Mouse (Mus musculus) myocyte (in vitro differentiated cells): ENCODE measurements around the gene Polr2b. TPM values are rescaled to one million over a fixed set of nuclear protein-coding genes. Genes with fewer than 3 reads are reported as not detected.
A peak's percentile ranks its signal among the peaks of the same experiment; 100 is the strongest.

Experiments
- H3K27me3 ChIP-seq: one replicate; pipeline ENCODE4 v1.6.1; 2011; ENCODE audit not compliant: control insufficient read depth, insufficient read depth, insufficient read length
- H3K36me3 ChIP-seq: one replicate; pipeline ENCODE4 v1.6.1; 2011; ENCODE audit not compliant: control insufficient read depth, insufficient read depth
- H3K4me2 ChIP-seq: one replicate; pipeline ENCODE4 v1.6.1; 2011; ENCODE audit warnings: low read depth, control low read depth
- H3K4me3 ChIP-seq: one replicate; pipeline ENCODE4 v1.5.1; 2011; ENCODE audit warnings: mild to moderate bottlenecking, control low read depth, moderate library complexity
- H3K79me2 ChIP-seq: one replicate; pipeline ENCODE4 v1.6.1; 2011; ENCODE audit not compliant: control insufficient read depth, insufficient read depth
- H3ac ChIP-seq: one replicate; pipeline ENCODE4 v1.6.1; 2011; ENCODE audit not compliant: control insufficient read depth, insufficient read length
- CEBPB ChIP-seq: IDR thresholded peaks from 2 replicates; pipeline ENCODE4 v1.6.1; 2011; ENCODE audit warnings: mild to moderate bottlenecking, moderate library complexity; ENCODE audit not compliant: poor library complexity, insufficient read depth, severe bottlenecking
- E2F4 ChIP-seq: IDR thresholded peaks from one replicate; pipeline ENCODE4 v1.6.1; 2011; ENCODE audit warnings: mild to moderate bottlenecking, control low read depth, moderate library complexity; ENCODE audit not compliant: insufficient read depth
- MAX ChIP-seq: IDR thresholded peaks from one replicate; pipeline ENCODE4 v1.6.1; 2011; ENCODE audit warnings: low read depth, mild to moderate bottlenecking, control low read depth
- MYOD1 ChIP-seq, 3 experiments: IDR thresholded peaks; one replicate each; pipeline ENCODE4 v1.6.1; 2011; ENCODE audit warnings: control low read depth in 2 of 3, low read depth in 2 of 3, mild to moderate bottlenecking in 2 of 3, moderate library complexity in 1 of 3; ENCODE audit not compliant: insufficient read length in 2 of 3, control insufficient read depth in 1 of 3
- MYOG ChIP-seq, 3 experiments: IDR thresholded peaks; one replicate each; pipeline ENCODE4 v1.6.1; 2011; ENCODE audit warnings: control low read depth in 2 of 3, low read depth in 2 of 3, mild to moderate bottlenecking in 2 of 3; ENCODE audit not compliant: insufficient read length in 2 of 3, control insufficient read depth in 1 of 3, insufficient read depth in 1 of 3
- POLR2A ChIP-seq: IDR thresholded peaks from one replicate; pipeline ENCODE4 v1.6.1; 2011; ENCODE audit warnings: low read depth, mild to moderate bottlenecking, control low read depth, moderate library complexity; ENCODE audit not compliant: insufficient read length
- POLR2AphosphoS2 ChIP-seq: IDR thresholded peaks from one replicate; pipeline ENCODE4 v1.6.1; 2011; ENCODE audit warnings: low read depth, control low read depth; ENCODE audit not compliant: insufficient read length
- REST ChIP-seq: IDR thresholded peaks from one replicate; pipeline ENCODE4 v1.6.1; 2011; ENCODE audit warnings: mild to moderate bottlenecking, control low read depth, moderate library complexity; ENCODE audit not compliant: insufficient read depth, insufficient read length
- SRF ChIP-seq: IDR thresholded peaks from one replicate; pipeline ENCODE4 v1.6.1; 2011; ENCODE audit warnings: low read depth; ENCODE audit not compliant: control insufficient read depth, insufficient read length
- TCF12 ChIP-seq: IDR thresholded peaks from one replicate; pipeline ENCODE4 v1.6.1; 2011; ENCODE audit warnings: mild to moderate bottlenecking, control low read depth; ENCODE audit not compliant: poor library complexity, insufficient read depth, severe bottlenecking
- TCF3 ChIP-seq: IDR thresholded peaks from one replicate; pipeline ENCODE4 v1.6.1; 2011; ENCODE audit warnings: low read depth, control low read depth; ENCODE audit not compliant: insufficient read length
- USF1 ChIP-seq: IDR thresholded peaks from one replicate; pipeline ENCODE4 v1.6.1; 2011; ENCODE audit warnings: low read depth, mild to moderate bottlenecking, control low read depth, moderate library complexity
- polyA plus RNA-seq: library from polyadenylated mRNA; unstranded; fragments of >200 nt; fragmentation: generic; extraction: Trizol; gene quantifications from one replicate; pipeline ENCODE4 v1.2.1, GENCODE M21; 2012; ENCODE audit warnings: missing spikeins

Polr2b gene
- polyA plus RNA-seq, 1 experiment, result 19.5 TPM

DNA sequence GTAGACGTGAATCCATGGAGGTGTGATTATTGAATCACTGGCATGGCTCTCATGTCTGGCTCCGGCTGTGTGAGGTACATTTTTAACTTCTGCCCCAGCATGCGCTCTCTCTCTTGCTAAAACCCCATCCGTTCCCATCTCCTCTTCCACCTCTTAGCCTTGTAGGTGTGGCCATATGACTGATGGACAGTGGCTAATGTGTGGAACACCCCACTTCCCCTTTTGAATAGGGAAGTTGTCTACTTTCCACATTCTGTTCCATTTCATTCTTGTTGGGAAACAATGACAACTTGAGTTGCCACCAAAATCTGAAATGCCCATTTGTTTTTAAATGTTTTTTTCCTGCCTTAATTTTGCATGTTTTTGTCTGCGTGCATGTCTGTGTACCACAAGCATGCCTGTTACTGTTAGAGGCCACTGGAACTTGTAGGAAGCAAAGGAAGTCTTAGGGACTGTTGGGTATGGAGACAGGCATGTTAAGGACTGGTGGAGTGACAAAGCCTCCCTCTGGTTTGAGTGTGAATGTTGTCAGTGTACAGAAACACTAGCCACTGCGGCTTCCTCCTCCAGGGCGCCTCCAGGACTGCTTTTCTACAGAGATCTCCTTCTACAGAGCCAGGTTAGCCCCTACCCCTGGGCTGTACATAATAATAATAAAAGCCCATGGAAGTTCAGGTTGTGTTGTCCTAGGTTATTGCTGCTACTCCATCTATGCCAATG, 17.0 kb upstream of the Polr2b start:
- no peak overlapping the region for H3K4me3 ChIP-seq
- no peaks in the 10 kb centered on the region for H3K79me2 ChIP-seq
- TF ChIP-seq CEBPB (no peak), POLR2A (no peak), TCF3 (no peak), TCF12 (no peak), SRF (no peak)
- H3K27me3 ChIP-seq, result no peaks in the 10 kb centered on the region
- peaks cover 21% of the 10 kb centered on the region for H3K36me3 ChIP-seq
- no peak overlapping the region for H3ac ChIP-seq
- no peak overlapping the region for H3K4me2 ChIP-seq

DNA sequence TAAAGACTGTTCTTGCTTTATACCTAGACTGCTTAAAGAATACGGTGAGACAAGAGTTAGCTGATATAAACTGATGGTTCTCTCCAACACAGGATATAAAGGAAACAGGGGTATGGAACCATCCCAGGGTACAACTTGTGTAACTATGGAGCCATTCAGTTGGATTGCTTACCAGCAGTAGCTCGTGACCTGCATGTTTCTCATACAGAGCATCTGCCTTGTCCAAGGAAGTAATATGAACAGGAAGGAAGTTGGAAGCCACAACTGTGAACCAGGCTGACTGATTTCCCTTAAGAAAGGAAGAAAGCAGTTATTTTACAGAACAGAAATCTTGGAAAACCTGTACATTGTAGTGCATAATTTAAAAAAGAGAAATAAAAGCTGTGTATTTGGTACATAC, 10.5 kb upstream of the Polr2b start:
- H3K27me3 ChIP-seq, result no peaks in the 10 kb centered on the region
- H3K4me2 ChIP-seq, result no peak overlapping the region
- H3ac ChIP-seq, result no peak overlapping the region
- H3K79me2 ChIP-seq, result no peaks in the 10 kb centered on the region
- H3K4me3 ChIP-seq, result no peak overlapping the region
- TF ChIP-seq MYOG (IDR thresholded peaks at IDR 0.05; ENCODE audit: control insufficient read depth in 1 of 3, insufficient read depth in 1 of 3, insufficient read length in 2 of 3, low read depth in 2 of 3), result no peak
- no peak for TF ChIP-seq USF1
- no peak for TF ChIP-seq MAX
- no peak for TF ChIP-seq CEBPB
- peaks cover 7% of the 10 kb centered on the region for H3K36me3 ChIP-seq

DNA sequence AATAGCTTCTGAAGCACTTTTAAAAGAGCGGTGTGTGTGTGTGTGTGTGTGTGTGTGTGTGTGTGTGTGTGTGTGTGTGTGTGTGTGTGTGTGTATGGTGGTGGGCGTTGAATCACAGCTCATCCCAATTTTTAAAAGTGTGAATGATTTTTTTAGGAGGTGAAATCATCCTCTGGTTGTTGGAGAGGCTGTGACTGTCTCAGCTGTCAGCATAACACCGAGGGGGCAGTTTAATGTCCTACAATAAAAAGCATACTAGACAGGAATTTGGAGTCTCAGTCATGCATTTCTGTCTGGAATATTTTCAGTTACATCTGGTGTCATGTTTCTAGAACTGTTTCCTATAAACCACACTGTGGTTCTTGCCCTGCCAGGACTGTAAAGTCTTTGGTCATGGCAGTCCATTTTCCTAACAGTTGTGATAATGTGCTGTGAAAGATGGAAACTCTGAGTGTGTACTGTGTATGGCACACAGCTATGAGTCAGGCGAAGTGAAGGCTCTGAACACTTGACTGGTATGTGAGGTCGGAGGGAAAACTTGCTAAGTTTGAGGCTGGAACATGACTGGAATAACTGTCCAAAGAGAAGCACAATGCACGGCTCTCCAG, 8.5 kb upstream of the Polr2b start:
- no peaks in the 10 kb centered on the region for H3K79me2 ChIP-seq
- TF ChIP-seq CEBPB (no peak), MYOD1 (IDR thresholded peaks at IDR 0.05; ENCODE audit: control insufficient read depth in 1 of 3, insufficient read length in 2 of 3, low read depth in 2 of 3) (peak in 1 of 3 experiments; percentile 10)
- peak overlapping the region; percentile 68 for H3K4me2 ChIP-seq
- peaks cover 14% of the 10 kb centered on the region for H3K36me3 ChIP-seq
- no peaks in the 10 kb centered on the region for H3K27me3 ChIP-seq
- H3ac ChIP-seq, result no peak overlapping the region
- H3K4me3 ChIP-seq, result no peak overlapping the region

DNA sequence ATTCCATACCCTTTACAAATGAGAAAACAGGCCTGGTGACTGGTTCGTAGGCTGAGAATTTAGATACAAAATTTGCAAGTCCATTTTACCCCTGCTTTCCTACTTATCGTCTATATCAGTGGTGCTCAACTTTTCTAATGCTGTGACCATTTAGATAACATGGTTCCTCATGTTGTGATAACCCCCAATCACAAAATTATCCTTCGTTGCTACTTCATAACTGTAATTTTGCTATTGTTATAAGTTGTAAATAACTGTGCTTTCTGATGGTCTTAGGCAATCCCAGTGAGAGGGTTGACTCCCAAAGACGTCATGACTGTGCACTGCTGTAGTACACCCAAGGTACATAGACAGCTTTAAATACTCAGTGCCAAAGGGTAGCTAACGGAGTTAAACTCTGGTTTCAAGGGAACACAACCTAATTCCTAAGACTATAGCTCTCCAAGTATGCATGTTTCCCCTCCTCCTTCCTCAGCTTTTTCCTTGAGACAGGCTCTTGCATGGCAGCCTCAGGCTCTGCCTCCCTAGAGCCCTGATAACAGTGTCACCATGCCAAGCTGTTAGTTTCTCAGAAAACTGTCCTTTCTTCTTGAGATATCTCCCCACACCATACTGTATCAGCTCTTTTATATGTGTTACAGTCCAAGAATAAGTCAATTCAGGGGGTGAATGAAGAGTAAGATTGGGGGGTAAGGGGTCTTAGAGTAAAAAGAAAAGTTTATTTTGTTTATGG, 2.0 kb upstream of the Polr2b start:
- Histone ChIP-seq H3K79me2 (peaks cover 35% of the 10 kb centered on the region), H3K27me3 (no peaks in the 10 kb centered on the region), H3K4me3 (peak overlapping the region; percentile 48), H3K36me3 (peaks cover 25% of the 10 kb centered on the region), H3K4me2 (peak overlapping the region; percentile 81), H3ac (peak overlapping the region; percentile 72)
- TF ChIP-seq CEBPB (no peak), MAX (no peak), MYOD1 (IDR thresholded peaks at IDR 0.05; ENCODE audit: control insufficient read depth in 1 of 3, insufficient read length in 2 of 3, low read depth in 2 of 3) (no peak), TCF3 (no peak), E2F4 (no peak), USF1 (no peak), REST (no peak), POLR2AphosphoS2 (no peak), POLR2A (no peak), SRF (no peak), MYOG (IDR thresholded peaks at IDR 0.05; ENCODE audit: control insufficient read depth in 1 of 3, insufficient read depth in 1 of 3, insufficient read length in 2 of 3, low read depth in 2 of 3) (no peak), TCF12 (no peak)

DNA sequence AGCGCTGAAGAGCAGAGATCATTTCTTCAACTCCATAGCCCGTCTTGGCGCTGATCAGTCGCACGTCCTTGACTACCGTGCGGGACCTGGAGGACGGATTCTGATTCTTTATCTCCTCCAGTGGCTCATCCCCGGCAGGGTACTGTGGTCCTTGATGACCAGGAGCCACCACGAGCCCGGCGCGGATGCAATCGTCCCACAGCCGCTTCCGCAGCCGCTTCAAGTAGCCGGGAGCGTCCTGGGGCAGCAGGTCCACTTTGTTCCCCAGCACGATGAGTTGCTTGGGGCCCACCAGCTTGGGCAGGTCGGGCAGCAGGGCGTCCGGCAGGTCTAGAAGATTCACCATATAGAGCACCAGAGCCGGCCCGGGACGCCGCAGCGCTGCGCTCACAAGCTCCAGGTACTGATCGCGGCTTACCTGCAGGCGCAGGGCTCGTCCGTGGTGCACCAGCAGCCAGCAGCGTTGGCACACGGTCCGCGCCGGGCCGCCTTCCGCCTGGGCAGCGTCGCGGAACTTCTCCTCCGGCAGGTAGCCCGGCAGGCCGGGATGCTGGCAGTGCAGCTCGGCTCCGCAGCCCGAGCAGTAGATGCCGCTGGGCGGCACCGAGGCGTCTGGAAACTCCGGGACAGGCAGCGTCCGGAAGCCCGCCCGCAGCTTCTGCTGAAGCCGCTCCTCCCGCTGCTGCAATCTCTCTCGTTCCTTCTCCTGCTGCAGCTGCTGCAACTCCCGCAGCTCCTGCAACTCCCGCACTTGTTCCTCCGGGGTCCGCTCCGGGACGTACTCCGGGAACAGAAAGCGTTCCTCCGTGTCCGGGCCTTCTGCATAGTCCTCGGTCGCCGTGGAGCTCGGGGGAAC, 668 bp upstream of the Polr2b start:
- TF ChIP-seq MYOG (IDR thresholded peaks at IDR 0.05; ENCODE audit: control insufficient read depth in 1 of 3, insufficient read depth in 1 of 3, insufficient read length in 2 of 3, low read depth in 2 of 3) (no peak), MYOD1 (IDR thresholded peaks at IDR 0.05; ENCODE audit: control insufficient read depth in 1 of 3, insufficient read length in 2 of 3, low read depth in 2 of 3) (peak in 1 of 3 experiments; percentile 23)

More for the DNA sequence above, 668 bp upstream of the Polr2b start:
- peak overlapping the region; percentile 72 for H3ac ChIP-seq
- H3K4me2 ChIP-seq, result peak overlapping the region; percentile 81
- peak overlapping the region; percentile 48 for H3K4me3 ChIP-seq
- H3K27me3 ChIP-seq, result no peaks in the 10 kb centered on the region
- peaks cover 46% of the 10 kb centered on the region for H3K79me2 ChIP-seq
- H3K36me3 ChIP-seq, result peaks cover 25% of the 10 kb centered on the region
